Mouse (Mus musculus) megakaryocyte, embryonic 14.5 days (primary cell): ENCODE measurements around the gene Plscr2. TPM values are rescaled to one million over a fixed set of nuclear protein-coding genes. Genes with fewer than 3 reads are reported as not detected.

Experiments
- H3K27me3 ChIP-seq: replicated peaks from 2 replicates; pipeline ENCODE3; 2012; ENCODE audit warnings: inconsistent platforms
- H3K36me3 ChIP-seq: replicated peaks from 2 replicates; pipeline ENCODE3; 2012; ENCODE audit warnings: low read length, inconsistent platforms, mixed read lengths
- H3K4me1 ChIP-seq: 2 replicates; pipeline ENCODE4 v1.6.1; 2012; ENCODE audit warnings: inconsistent platforms
- H3K4me3 ChIP-seq: replicated peaks from 2 replicates; pipeline ENCODE3; 2012; ENCODE audit warnings: moderate library complexity, mild to moderate bottlenecking, inconsistent platforms
- H3K9me3 ChIP-seq: 2 replicates; pipeline ENCODE4 v1.6.1; 2012; ENCODE audit warnings: inconsistent platforms
- FLI1 ChIP-seq: IDR thresholded peaks from 2 replicates; pipeline ENCODE4 v1.6.1; 2012; ENCODE audit warnings: low read length, inconsistent platforms, mixed read lengths
- GATA1 ChIP-seq: IDR thresholded peaks from 3 replicates; pipeline ENCODE4 v1.6.1; 2012; ENCODE audit warnings: mixed read lengths, low read length, inconsistent platforms, borderline replicate concordance
- polyA plus RNA-seq: library from polyadenylated mRNA; stranded (reverse); fragments of >175 nt; gene quantifications from 2 replicates; pipeline ENCODE4 v1.2.3, GENCODE M21; 2012; ENCODE audit warnings: low replicate concordance; ENCODE audit not compliant: insufficient read depth

Gene Plscr2
- polyA plus RNA-seq, result not detected in 2 replicates

- Histone ChIP-seq H3K4me3 (peak within 1 kb of the TSS; percentile 77), H3K4me1 (peaks cover 88% of the 10 kb centered on the region), H3K9me3 (no peaks in the 10 kb centered on the region), H3K27me3 (no peaks in the 10 kb centered on the region), H3K36me3 (peaks cover 59% of the 10 kb centered on the region)
- TF ChIP-seq GATA1, result no peak
- no peak for TF ChIP-seq FLI1
These were observed at the start of gene Plscr2 for GRCm38 (mm10) chr9:92275486-92276207. Gene Plscr2, plus strand, starts transcription at chr9:92275602.

GRCm38 (mm10) chr9:92226127-92226655 is 49.2 kb upstream of the Plscr2 start:
- Histone ChIP-seq H3K36me3 (no peaks in the 10 kb centered on the region), H3K27me3 (no peaks in the 10 kb centered on the region), H3K4me1 (peaks cover 45% of the 10 kb centered on the region), H3K9me3 (no peaks in the 10 kb centered on the region), H3K4me3 (no peak overlapping the region)
- TF ChIP-seq FLI1 (no peak), GATA1 (no peak)

- Histone ChIP-seq H3K27me3 (no peaks in the 10 kb centered on the region), H3K4me1 (peaks cover 41% of the 10 kb centered on the region), H3K36me3 (no peaks in the 10 kb centered on the region), H3K4me3 (no peak overlapping the region), H3K9me3 (no peaks in the 10 kb centered on the region)
- TF ChIP-seq GATA1 (no peak), FLI1 (no peak)
These were observed 48.6 kb upstream of the Plscr2 start for GRCm38 (mm10) chr9:92226795-92227194.

- no peaks in the 10 kb centered on the region for H3K9me3 ChIP-seq
- no peaks in the 10 kb centered on the region for H3K27me3 ChIP-seq
- H3K4me1 ChIP-seq, result peaks cover 38% of the 10 kb centered on the region
- H3K36me3 ChIP-seq, result no peaks in the 10 kb centered on the region
- no peak overlapping the region for H3K4me3 ChIP-seq
- TF ChIP-seq GATA1 (no peak), FLI1 (no peak)
These were observed 46.3 kb upstream of the Plscr2 start for GRCm38 (mm10) chr9:92228867-92229832.

GRCm38 (mm10) chr9:92229833-92230205 is 45.6 kb upstream of the Plscr2 start:
- TF ChIP-seq FLI1, result no peak
- no peak for TF ChIP-seq GATA1
- Histone ChIP-seq H3K36me3 (no peaks in the 10 kb centered on the region), H3K9me3 (no peaks in the 10 kb centered on the region), H3K4me1 (peaks cover 37% of the 10 kb centered on the region), H3K27me3 (no peaks in the 10 kb centered on the region), H3K4me3 (no peak overlapping the region)

- H3K36me3 ChIP-seq, result no peaks in the 10 kb centered on the region
- TF ChIP-seq FLI1 (no peak), GATA1 (no peak)
- H3K4me1 ChIP-seq, result peaks cover 9% of the 10 kb centered on the region
- no peaks in the 10 kb centered on the region for H3K9me3 ChIP-seq
- no peaks in the 10 kb centered on the region for H3K27me3 ChIP-seq
- no peak overlapping the region for H3K4me3 ChIP-seq
These were observed 40.4 kb upstream of the Plscr2 start for GRCm38 (mm10) chr9:92234901-92235458.

GRCm38 (mm10) chr9:92248773-92249446 is 26.5 kb upstream of the Plscr2 start:
- Histone ChIP-seq H3K27me3 (no peaks in the 10 kb centered on the region), H3K4me1 (peaks cover 19% of the 10 kb centered on the region), H3K9me3 (no peaks in the 10 kb centered on the region), H3K36me3 (peaks cover 11% of the 10 kb centered on the region), H3K4me3 (peak overlapping the region; percentile 95)
- no peak for TF ChIP-seq GATA1
- no peak for TF ChIP-seq FLI1

- peaks cover 23% of the 10 kb centered on the region for H3K4me1 ChIP-seq
- TF ChIP-seq GATA1, result no peak
- TF ChIP-seq FLI1, result no peak
- H3K27me3 ChIP-seq, result no peaks in the 10 kb centered on the region
- peak within 1 kb of the TSS; percentile 95 for H3K4me3 ChIP-seq
- no peaks in the 10 kb centered on the region for H3K9me3 ChIP-seq
- peaks cover 15% of the 10 kb centered on the region for H3K36me3 ChIP-seq
These were observed 26.0 kb upstream of the Plscr2 start, which contains the start of gene Plscr1 for GRCm38 (mm10) chr9:92249447-92249852. Gene Plscr1, plus strand, starts transcription at chr9:92249750.
